Mouse (Mus musculus) olfactory bulb, adult 2 months (tissue): ENCODE data around the gene Skil. TPM values are rescaled to one million over a fixed set of nuclear protein-coding genes. Genes with fewer than 3 reads are reported as not detected.
"Not testable (repeated sequence)": the region's sequence is repeated elsewhere in the genome, so short reads cannot be mapped to it uniquely, and the experiment has no call there.

Experiments
- H3K27ac ChIP-seq: fragments of 200-500 bp; 2 replicates; pipeline ENCODE4 v1.5.1; 2012; ENCODE audit warnings: low read depth, low read length; ENCODE audit not compliant: insufficient read depth
- H3K4me1 ChIP-seq: fragments of 200-500 bp; 2 replicates; pipeline ENCODE4 v1.6.1; 2012; ENCODE audit warnings: low read length; ENCODE audit not compliant: control insufficient read depth, insufficient read depth
- H3K4me3 ChIP-seq: fragments of 200-500 bp; 2 replicates; pipeline ENCODE4 v1.5.1; 2012; ENCODE audit warnings: mild to moderate bottlenecking, low read depth, low read length, moderate library complexity; ENCODE audit not compliant: insufficient read depth
- CTCF ChIP-seq: fragments of 200-500 bp; IDR thresholded peaks from 2 replicates; pipeline ENCODE4 v1.5.1; 2012; ENCODE audit warnings: low read depth, mild to moderate bottlenecking, low read length, moderate library complexity; ENCODE audit not compliant: insufficient read depth
- POLR2A ChIP-seq: fragments of 200-500 bp; IDR thresholded peaks from 2 replicates; pipeline ENCODE4 v1.6.1; 2012; ENCODE audit warnings: mild to moderate bottlenecking, low read depth, low read length, moderate library complexity; ENCODE audit not compliant: insufficient read depth
- WGBS: fragments of 180-500 bp; shearing (Covaris S2); methylation state at CpG from one replicate; pipeline ENCODE4 v1.1.7; 2018; 5-methylcytosine and 5-hydroxymethylcytosine counted together
- polyA plus RNA-seq: library from polyadenylated mRNA; stranded (reverse); fragments of >200 nt; gene quantifications from 2 replicates; pipeline ENCODE4 v1.2.4, GENCODE M21; 2012; ENCODE audit warnings: low replicate concordance; ENCODE audit not compliant: missing spikeins, insufficient read depth, insufficient read length

Gene Skil
- polyA plus RNA-seq, 1 experiment = not detected

DNA sequence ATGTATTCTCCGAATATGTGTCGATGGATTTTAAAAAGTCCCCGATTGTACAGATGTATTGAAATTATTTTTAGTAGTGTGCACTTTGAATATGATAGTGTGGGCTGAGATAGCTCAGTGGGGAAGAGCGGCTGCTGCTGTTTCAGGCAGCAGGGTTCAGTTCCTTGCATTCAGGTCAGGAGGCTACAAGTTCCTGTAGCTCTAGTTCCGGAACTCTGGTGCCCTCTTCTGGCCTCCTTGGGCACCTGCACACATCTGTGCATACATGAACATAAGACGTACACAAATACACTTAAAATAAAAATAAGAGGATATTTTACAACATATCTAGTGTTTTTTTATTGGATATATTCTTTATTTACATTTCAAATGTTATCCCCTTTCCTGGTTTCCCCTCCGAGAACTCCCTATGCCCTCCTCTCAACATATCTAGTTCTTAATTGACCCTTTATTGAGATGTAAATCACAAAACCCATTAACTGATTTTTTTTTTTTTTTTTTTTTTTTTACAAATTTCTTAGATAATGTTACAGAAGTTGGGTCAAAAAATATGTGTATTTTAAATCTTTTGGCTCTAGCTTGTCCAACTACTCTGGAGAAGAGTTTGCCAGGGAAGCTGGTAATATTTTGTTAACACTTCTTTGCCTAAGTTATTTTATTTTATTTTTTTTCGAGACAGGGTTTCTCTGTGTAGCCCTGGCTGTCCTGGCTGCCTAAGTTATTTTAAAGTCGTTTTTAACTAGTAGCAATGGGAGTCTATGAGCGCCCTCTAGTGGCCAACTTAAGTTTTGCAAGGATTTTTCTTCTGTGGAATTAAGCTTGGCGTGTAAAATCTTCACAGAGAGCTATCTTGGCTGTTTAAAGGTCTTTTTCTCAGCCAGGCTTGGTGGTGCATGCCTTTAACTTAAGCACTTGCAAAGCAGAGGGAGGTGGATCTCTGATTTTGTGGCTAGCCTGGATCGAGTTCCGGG lies 43.9 kb downstream of the Skil start:
- no peaks in the 10 kb centered on the region for H3K4me1 ChIP-seq
- no peak for TF ChIP-seq POLR2A
- TF ChIP-seq CTCF = no peak
- no peak overlapping the region for H3K27ac ChIP-seq
- no peak overlapping the region for H3K4me3 ChIP-seq
- whole genome bisulfite sequencing = 50% methylated on average over 13 of the region's 13 CpGs

GRCm38 (mm10) chr3:31141621-31142020 lies 46.8 kb downstream of the Skil start:
- no peak overlapping the region for H3K4me3 ChIP-seq
- no peak overlapping the region for H3K27ac ChIP-seq
- TF ChIP-seq POLR2A = no peak
- no peak for TF ChIP-seq CTCF
- H3K4me1 ChIP-seq = no peaks in the 10 kb centered on the region; the same call in 1 of the 2 replicates
- 87% methylated on average over 4 of the region's 4 CpGs for WGBS

DNA sequence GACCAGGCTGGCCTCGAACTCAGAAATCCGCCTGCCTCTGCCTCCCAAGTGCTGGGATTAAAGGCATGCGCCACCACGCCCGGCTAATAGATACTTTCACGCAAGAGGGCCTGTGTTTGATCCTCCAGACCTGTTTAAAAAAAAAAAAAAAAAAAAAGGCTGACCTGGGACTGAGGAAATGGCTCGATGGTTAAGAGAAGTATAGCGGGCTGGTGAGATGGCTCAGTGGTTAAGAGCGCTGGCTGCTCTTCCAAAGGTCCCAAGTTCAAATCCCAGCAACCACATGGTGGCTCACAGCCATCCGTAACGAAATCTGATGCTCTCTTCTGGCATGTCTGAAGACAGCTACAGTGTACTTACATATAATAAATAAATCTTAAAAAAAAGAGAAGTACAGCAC lies 50.4 kb downstream of the Skil start:
- H3K4me1 ChIP-seq, H3K27ac ChIP-seq, H3K4me3 ChIP-seq: not testable (repeated sequence)
- WGBS = 87% methylated on average over 11 of the region's 11 CpGs

GRCm38 (mm10) chr3:31145641-31146290 lies 50.9 kb downstream of the Skil start:
- 15% methylated on average over 14 of the region's 14 CpGs for WGBS
- Histone ChIP-seq H3K27ac (no peak overlapping the region), H3K4me1 (peaks cover 4% of the 10 kb centered on the region; the same call in 1 of the 2 replicates), H3K4me3 (no peak overlapping the region)
- TF ChIP-seq CTCF (peak; percentile 50; the same call in 1 of the 2 replicates), POLR2A (no peak)

DNA sequence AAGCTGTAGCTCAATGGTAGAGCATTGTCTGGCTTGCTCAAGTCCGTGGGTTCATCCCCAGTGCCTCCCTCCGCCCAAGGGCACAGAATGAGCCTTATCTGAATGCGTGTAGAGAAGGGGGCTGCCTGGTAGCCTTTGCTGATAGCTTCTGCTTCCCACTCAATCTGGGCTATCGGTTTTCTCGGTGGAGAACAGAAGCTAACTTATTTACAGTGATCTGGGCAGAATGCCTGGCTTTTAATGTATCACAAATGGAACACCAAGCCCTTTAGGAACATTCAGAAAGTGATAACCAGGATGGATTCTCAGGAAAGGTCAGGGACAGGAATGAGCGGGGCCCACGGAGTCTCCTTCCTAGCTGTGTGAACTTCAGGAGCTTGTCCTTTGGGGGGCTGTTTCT lies 53.7 kb downstream of the Skil start:
- H3K4me1 ChIP-seq = peaks cover 4% of the 10 kb centered on the region
- TF ChIP-seq POLR2A = no peak
- TF ChIP-seq CTCF = no peak
- WGBS = 88% methylated on average over 7 of the region's 7 CpGs
- H3K27ac ChIP-seq = no peak overlapping the region
- no peak overlapping the region for H3K4me3 ChIP-seq

- H3K4me1 ChIP-seq = peaks cover 4% of the 10 kb centered on the region
- TF ChIP-seq POLR2A (no peak), CTCF (no peak)
- H3K4me3 ChIP-seq = peak within 1 kb of the TSS; percentile 27
- under 1% methylated on average over 33 of the region's 33 CpGs for WGBS
- no peak within 1 kb of the TSS for H3K27ac ChIP-seq
Measured at GRCm38 (mm10) chr3:31149706-31150105, 54.8 kb downstream of the Skil start, which contains the start of gene Cldn11. TSS of gene Cldn11 (plus strand) at chr3:31149920.

GRCm38 (mm10) chr3:31152108-31152507 lies 57.2 kb downstream of the Skil start:
- H3K27ac ChIP-seq = no peak overlapping the region
- H3K4me3 ChIP-seq = no peak overlapping the region
- whole genome bisulfite sequencing = 56% methylated on average over 6 of the region's 6 CpGs
- TF ChIP-seq POLR2A = no peak
- no peak for TF ChIP-seq CTCF
- peaks cover 4% of the 10 kb centered on the region for H3K4me1 ChIP-seq

DNA sequence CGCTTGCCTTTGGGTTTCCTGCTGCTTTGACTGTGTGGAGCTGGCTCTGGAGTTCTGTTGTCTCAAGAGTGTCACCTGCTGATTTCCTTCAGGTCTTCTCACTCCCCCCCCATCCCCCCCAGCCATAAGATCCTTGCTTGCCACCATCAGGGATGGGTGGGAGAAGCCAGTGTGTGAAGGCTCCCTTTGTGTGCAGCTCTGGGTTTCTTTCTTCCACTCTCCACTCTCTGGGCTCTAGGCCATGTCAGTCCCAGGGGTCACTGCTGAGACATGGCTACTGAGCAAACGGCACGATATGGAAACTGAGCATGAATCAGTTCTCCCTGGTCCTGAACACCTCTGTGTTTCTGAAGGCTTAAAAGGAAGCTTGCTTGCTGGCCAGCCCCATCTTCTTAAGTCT lies 61.3 kb downstream of the Skil start:
- Histone ChIP-seq H3K27ac (no peak overlapping the region), H3K4me1 (no peaks in the 10 kb centered on the region; the same call in 1 of the 2 replicates)
- 42% methylated on average over 3 of the region's 3 CpGs for WGBS

DNA sequence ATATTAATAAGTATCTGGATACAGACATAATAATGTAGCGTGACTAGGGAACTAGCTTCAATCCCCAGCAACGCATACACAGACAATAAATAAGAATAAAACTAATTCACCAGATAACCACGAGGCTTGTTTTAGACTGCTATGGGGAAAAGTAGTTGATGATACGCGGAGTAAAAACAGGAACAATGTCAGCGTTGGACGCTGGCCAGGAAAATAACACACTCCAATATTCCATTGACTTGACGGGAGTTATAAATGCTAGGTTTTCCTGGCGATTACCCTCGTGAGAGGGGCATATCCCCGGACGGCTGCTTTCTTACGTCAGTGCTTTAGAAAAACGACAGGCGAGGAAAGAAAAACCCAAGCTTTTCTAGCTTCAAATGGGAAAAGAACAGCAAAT lies 62.9 kb downstream of the Skil start:
- Histone ChIP-seq H3K4me3 (no peak overlapping the region), H3K4me1 (no peaks in the 10 kb centered on the region), H3K27ac (no peak overlapping the region)
- 38% methylated on average over 15 of the region's 15 CpGs for WGBS
- TF ChIP-seq POLR2A = no peak
- no peak for TF ChIP-seq CTCF

More for the DNA sequence above, 61.3 kb downstream of the Skil start:
- H3K4me3 ChIP-seq = no peak overlapping the region
- TF ChIP-seq POLR2A (no peak), CTCF (no peak)
